In genomic region chr4:58547273-58547565, GRCm38 (mm10) we compare ENCODE assay signal across 12 mouse cellular contexts. TPM values are rescaled to one million over a fixed set of nuclear protein-coding genes. Genes with fewer than 3 reads are reported as not detected.
DNase-seq lines count a peak whose midpoint lies in the region; ATAC-seq and TF ChIP-seq lines count a peak whose summit lies in the region.
"Had no signal": no experiment of that assay in that cellular context is flagged by ENCODE, and none has a peak within 500 bp of the region (broad histone marks: within the 10 kb centered on the region; RNA-seq: fewer than 3 reads in every experiment).

No protein-coding gene starts in this region.

- no peak overlapping the region for H3K4me2 ChIP-seq in lung, embryonic 16.5 days (ENCODE audit: low read depth, low read length)
- H3K4me2 ChIP-seq in heart, embryonic 13.5 days, result no peak overlapping the region
- H3K4me2 ChIP-seq in myocyte (ENCODE audit: low read depth), result peak overlapping the region; percentile 16
- H3K4me2 ChIP-seq in midbrain, embryonic 15.5 days, result no peak overlapping the region
- H3K4me2 ChIP-seq: hindbrain, embryonic 13.5 days; liver, embryonic 13.5 days had no signal

- peaks cover 29% of the 10 kb centered on the region for H3K79me2 ChIP-seq in myocyte (ENCODE audit: control insufficient read depth, insufficient read depth)

- H3K4me1 ChIP-seq in lung, embryonic 16.5 days (replicated peaks; ENCODE audit: control insufficient read depth, insufficient read depth, low read length), result peaks cover 33% of the 10 kb centered on the region
- peaks cover 27% of the 10 kb centered on the region for H3K4me1 ChIP-seq in heart, embryonic 13.5 days
- H3K4me1 ChIP-seq in midbrain, embryonic 15.5 days, result no peaks in the 10 kb centered on the region

- H3K4me3 ChIP-seq in lung, embryonic 16.5 days (ENCODE audit: low read length), result no peak overlapping the region
- H3K4me3 ChIP-seq in heart, embryonic 13.5 days, result no peak overlapping the region
- H3K4me3 ChIP-seq in myocyte, result no peak overlapping the region
- H3K4me3 ChIP-seq in midbrain, embryonic 15.5 days, result no peak overlapping the region
- H3K4me3 ChIP-seq: hindbrain, embryonic 13.5 days; liver, embryonic 13.5 days had no signal

- no peak overlapping the region for H3ac ChIP-seq in myocyte (ENCODE audit: control insufficient read depth, insufficient read length)

- DNase-seq in heart, adult 9 months (ENCODE audit: low spot score in 2 of 2), result peak; percentile 17 to 22
- DNase-seq in heart, postnatal 36 days, result no peak
- DNase-seq in lung, postnatal 4 days, result no peak
- DNase-seq in Muller cell, postnatal 12 days (ENCODE audit: inconsistent ontology term), result no peak
- DNase-seq: liver, embryonic 13.5 days; midbrain, embryonic 14.5 days; thymus, postnatal 14 days had no signal

- no peak overlapping the region for H3K9ac ChIP-seq in lung, embryonic 16.5 days (ENCODE audit: low read length)
- no peak overlapping the region for H3K9ac ChIP-seq in heart, embryonic 13.5 days
- no peak overlapping the region for H3K9ac ChIP-seq in midbrain, embryonic 15.5 days
- H3K9ac ChIP-seq: hindbrain, embryonic 13.5 days; liver, embryonic 13.5 days had no signal

- ATAC-seq in lung, embryonic 16.5 days (ENCODE audit: low read depth), result peak; percentile 59; the same call in 1 of the 2 replicates
- ATAC-seq in heart, embryonic 13.5 days (ENCODE audit: extremely low read depth, insufficient number of reproducible peaks, low FRiP score, low TSS enrichment), result no peak
- ATAC-seq in midbrain, embryonic 15.5 days (replicated peaks), result no peak

- H3K27ac ChIP-seq in lung, embryonic 16.5 days (ENCODE audit: low read length), result peak overlapping the region; percentile 21; the same call in 1 of the 2 replicates
- peak overlapping the region; percentile 43; the same call in 1 of the 2 replicates for H3K27ac ChIP-seq in heart, embryonic 13.5 days (replicated peaks)
- no peak overlapping the region for H3K27ac ChIP-seq in midbrain, embryonic 15.5 days
- H3K27ac ChIP-seq: hindbrain, embryonic 13.5 days; liver, embryonic 13.5 days had no signal

- intact Hi-C loops in heart, postnatal 36 days (cut with DNase I), result no loop called here

- no peaks in the 10 kb centered on the region for H3K27me3 ChIP-seq in lung, embryonic 16.5 days (ENCODE audit: control insufficient read depth, insufficient read depth, low read depth, low read length)
- H3K27me3 ChIP-seq in heart, embryonic 13.5 days (replicated peaks), result no peaks in the 10 kb centered on the region
- no peaks in the 10 kb centered on the region for H3K27me3 ChIP-seq in myocyte (ENCODE audit: control insufficient read depth, insufficient read depth, insufficient read length)
- no peaks in the 10 kb centered on the region for H3K27me3 ChIP-seq in midbrain, embryonic 15.5 days (replicated peaks)

- H3K9me3 ChIP-seq in lung, embryonic 16.5 days (ENCODE audit: control insufficient read depth, low read length), result no peaks in the 10 kb centered on the region
- no peaks in the 10 kb centered on the region for H3K9me3 ChIP-seq in heart, embryonic 13.5 days
- no peaks in the 10 kb centered on the region for H3K9me3 ChIP-seq in midbrain, embryonic 15.5 days
- H3K9me3 ChIP-seq: hindbrain, embryonic 13.5 days; liver, embryonic 13.5 days had no signal

- no peaks in the 10 kb centered on the region for H3K36me3 ChIP-seq in lung, embryonic 16.5 days (ENCODE audit: control insufficient read depth, insufficient read depth, low read length)
- no peaks in the 10 kb centered on the region for H3K36me3 ChIP-seq in heart, embryonic 13.5 days
- peaks cover 23% of the 10 kb centered on the region for H3K36me3 ChIP-seq in myocyte (ENCODE audit: control insufficient read depth, insufficient read depth)
- no peaks in the 10 kb centered on the region for H3K36me3 ChIP-seq in midbrain, embryonic 15.5 days (replicated peaks)
- H3K36me3 ChIP-seq: hindbrain, embryonic 13.5 days; liver, embryonic 13.5 days had no signal

- 26% methylated on average over 4 of the region's 4 CpGs for WGBS in lung, embryonic 16.5 days
- 49% methylated on average over 4 of the region's 4 CpGs for WGBS in heart, embryonic 13.5 days
- 86% methylated on average over 4 of the region's 4 CpGs for WGBS in midbrain, embryonic 15.5 days

- no peak for TF ChIP-seq POLR2A in myocyte (IDR thresholded peaks at IDR 0.05; ENCODE audit: insufficient read length, low read depth)

TF ChIP-seq in myocyte, 11 proteins besides CTCF, POLR2A, EP300 and RAD21:
- TF ChIP-seq MYOD1 (IDR thresholded peaks at IDR 0.05; ENCODE audit: control insufficient read depth in 1 of 3, insufficient read length in 2 of 3, low read depth in 2 of 3) (no peak), POLR2AphosphoS2 (IDR thresholded peaks at IDR 0.05; ENCODE audit: insufficient read length, low read depth) (no peak), REST (IDR thresholded peaks at IDR 0.05; ENCODE audit: insufficient read depth, insufficient read length) (no peak), MAX (IDR thresholded peaks at IDR 0.05; ENCODE audit: low read depth) (no peak), E2F4 (IDR thresholded peaks at IDR 0.05; ENCODE audit: insufficient read depth) (no peak), CEBPB (IDR thresholded peaks at IDR 0.05; ENCODE audit: insufficient read depth, poor library complexity, severe bottlenecking) (no peak), SRF (IDR thresholded peaks at IDR 0.05; ENCODE audit: control insufficient read depth, insufficient read length, low read depth) (no peak), MYOG (IDR thresholded peaks at IDR 0.05; ENCODE audit: control insufficient read depth in 1 of 3, insufficient read depth in 1 of 3, insufficient read length in 2 of 3, low read depth in 2 of 3) (no peak), TCF12 (IDR thresholded peaks at IDR 0.05; ENCODE audit: insufficient read depth, poor library complexity, severe bottlenecking) (no peak), USF1 (IDR thresholded peaks at IDR 0.05; ENCODE audit: low read depth) (no peak), TCF3 (IDR thresholded peaks at IDR 0.05; ENCODE audit: insufficient read length, low read depth) (no peak)

RNA-seq across cellular contexts. Expression of gene Lpar1, which starts 6.5 kb away (rescaled TPM):
- total RNA-seq in heart, postnatal 36 days (2021), result 10 to 100 TPM in 1 of 2 experiments, 1 to 10 TPM in 1; 9.4 to 10.9 TPM
- 43.7 and 44.4 TPM in 2 replicates for polyA plus RNA-seq in lung, embryonic 16.5 days (2015; fragmentation: Nextera tagmentation; extraction: Ambion mirVana)
- polyA plus RNA-seq in heart, embryonic 13.5 days (2015; fragmentation: Nextera tagmentation; extraction: Ambion mirVana), result 13.0 and 14.8 TPM in 2 replicates
- polyA plus RNA-seq in myocyte (2012; fragmentation: generic; extraction: Trizol), result 14.1 TPM
- 27.6 and 28.7 TPM in 2 replicates for polyA plus RNA-seq in midbrain, embryonic 15.5 days (2015; fragmentation: Nextera tagmentation; extraction: Ambion mirVana)

Comparison
In these comparisons a context has a peak if more than half of its experiments do, and no peak if none do; other contexts are left out.
1. DNase-seq: peak in heart, adult 9 months (2 of 2); none in heart, postnatal 36 days (0 of 2), lung, postnatal 4 days (0 of 2) and Muller cell, postnatal 12 days (single experiment).